Comparison of ENCODE assay signal across 31 mouse cellular contexts in genomic region chr4:99156641-99157307, GRCm38 (mm10). TPM values are rescaled to one million over a fixed set of nuclear protein-coding genes. Genes with fewer than 3 reads are reported as not detected.
DNase-seq lines count a peak whose midpoint lies in the region; ATAC-seq and TF ChIP-seq lines count a peak whose summit lies in the region.
"Had no signal": no experiment of that assay in that cellular context is flagged by ENCODE, and none has a peak within 500 bp of the region (broad histone marks: within the 10 kb centered on the region; RNA-seq: fewer than 3 reads in every experiment).

No protein-coding gene starts in this region.

- ATAC-seq in liver, embryonic 14.5 days (ENCODE audit: insufficient read depth), result no peak
- no peak for ATAC-seq in liver, embryonic 11.5 days (replicated peaks; ENCODE audit: low FRiP score)
- 0 out of 2 replicates have a peak, but pooled peaks have one; percentile 17 for ATAC-seq in common myeloid progenitor, adult 5-6 weeks (replicated peaks; ENCODE audit: low read depth, poor library complexity, severe bottlenecking)
- ATAC-seq in stomach, postnatal 0 days (ENCODE audit: low FRiP score, low TSS enrichment), result no peak
- ATAC-seq: forebrain, embryonic 15.5 days had no signal

- no peaks in the 10 kb centered on the region for H3K27me3 ChIP-seq in liver, embryonic 14.5 days (ENCODE audit: control insufficient read depth, insufficient read depth, low read length)
- peaks cover 3% of the 10 kb centered on the region; the same call in 1 of the 2 replicates for H3K27me3 ChIP-seq in liver, embryonic 11.5 days (replicated peaks; ENCODE audit: control insufficient read depth, insufficient read depth, low read length)
- H3K27me3 ChIP-seq in stomach, postnatal 0 days (ENCODE audit: control insufficient read depth, insufficient read depth, low read length), result no peaks in the 10 kb centered on the region
- H3K27me3 ChIP-seq: CH12.LX; embryonic facial prominence, embryonic 13.5 days; forebrain, embryonic 15.5 days; heart, embryonic 12.5 days; heart, embryonic 15.5 days had no signal

- H3K4me3 ChIP-seq in liver, embryonic 14.5 days (ENCODE audit: insufficient read depth in 1 of 2, low read depth in 2 of 2, low read length in 2 of 2), result no peak overlapping the region
- no peak overlapping the region for H3K4me3 ChIP-seq in liver, embryonic 11.5 days (ENCODE audit: low read depth, low read length)
- H3K4me3 ChIP-seq in stomach, postnatal 0 days (ENCODE audit: low read depth, low read length), result no peak overlapping the region
- H3K4me3 ChIP-seq: embryonic facial prominence, embryonic 10.5 days; embryonic facial prominence, embryonic 13.5 days; erythroblast, embryonic 14.5 days; forebrain, embryonic 12.5 days; forebrain, embryonic 15.5 days; heart, embryonic 12.5 days; heart, embryonic 15.5 days; hindbrain, embryonic 12.5 days; hindbrain, embryonic 15.5 days had no signal

- H3K4me1 ChIP-seq in liver, embryonic 14.5 days (replicated peaks; ENCODE audit: control insufficient read depth in 2 of 2, insufficient read depth in 2 of 2, low read length in 1 of 2), result peaks cover 0 to 3% of the 10 kb centered on the region in 2 experiments; a peak in 1 of 4 replicates
- peaks cover 2% of the 10 kb centered on the region; the same call in 1 of the 2 replicates for H3K4me1 ChIP-seq in liver, embryonic 11.5 days (replicated peaks; ENCODE audit: control insufficient read depth, insufficient read depth, low read length)
- H3K4me1 ChIP-seq in stomach, postnatal 0 days (replicated peaks; ENCODE audit: control insufficient read depth, insufficient read depth), result no peaks in the 10 kb centered on the region
- H3K4me1 ChIP-seq: heart, embryonic 15.5 days had no signal

- H3K36me3 ChIP-seq in liver, embryonic 14.5 days (replicated peaks; ENCODE audit: control insufficient read depth, insufficient read depth, low read depth), result no peaks in the 10 kb centered on the region
- H3K36me3 ChIP-seq in liver, embryonic 11.5 days (ENCODE audit: control insufficient read depth, insufficient read depth, low read length), result no peaks in the 10 kb centered on the region
- no peaks in the 10 kb centered on the region for H3K36me3 ChIP-seq in stomach, postnatal 0 days (ENCODE audit: control insufficient read depth, insufficient read depth, low read length)
- H3K36me3 ChIP-seq: embryonic facial prominence, embryonic 10.5 days; embryonic facial prominence, embryonic 13.5 days; forebrain, embryonic 12.5 days; forebrain, embryonic 15.5 days; G1E; heart, embryonic 12.5 days; heart, embryonic 15.5 days; hindbrain, embryonic 12.5 days; hindbrain, embryonic 15.5 days had no signal

- no peak overlapping the region for H3K4me2 ChIP-seq in liver, embryonic 14.5 days (ENCODE audit: low read depth)
- no peak overlapping the region for H3K4me2 ChIP-seq in liver, embryonic 11.5 days
- no peak overlapping the region for H3K4me2 ChIP-seq in stomach, postnatal 0 days (replicated peaks; ENCODE audit: low read depth)
- H3K4me2 ChIP-seq: embryonic facial prominence, embryonic 13.5 days; forebrain, embryonic 12.5 days; forebrain, embryonic 15.5 days; heart, embryonic 12.5 days; heart, embryonic 15.5 days; hindbrain, embryonic 12.5 days; hindbrain, embryonic 15.5 days had no signal

- H3K9me3 ChIP-seq in liver, embryonic 14.5 days (ENCODE audit: control insufficient read depth, low read length), result no peaks in the 10 kb centered on the region
- H3K9me3 ChIP-seq in liver, embryonic 11.5 days (ENCODE audit: control insufficient read depth, low read length), result no peaks in the 10 kb centered on the region
- no peaks in the 10 kb centered on the region for H3K9me3 ChIP-seq in stomach, postnatal 0 days (ENCODE audit: control insufficient read depth, low read length)
- H3K9me3 ChIP-seq: embryonic facial prominence, embryonic 10.5 days; embryonic facial prominence, embryonic 13.5 days; forebrain, embryonic 12.5 days; forebrain, embryonic 15.5 days; heart, embryonic 12.5 days; heart, embryonic 15.5 days; hindbrain, embryonic 12.5 days; hindbrain, embryonic 15.5 days had no signal

- no peak for TF ChIP-seq CTCF in liver, embryonic 14.5 days (IDR thresholded peaks at IDR 0.05; ENCODE audit: low read depth)
- TF ChIP-seq CTCF in stomach, postnatal 0 days (IDR thresholded peaks at IDR 0.05; ENCODE audit: low read depth), result peak; percentile 14

- no peak for DNase-seq in liver, embryonic 14.5 days (ENCODE audit: low read depth in 3 of 3, low spot score in 3 of 3)
- DNase-seq in liver, embryonic 11.5 days (ENCODE audit: low spot score), result no peak
- DNase-seq in 416B (ENCODE audit: low read depth), result peak; percentile 37
- DNase-seq in stomach, postnatal 0 days (ENCODE audit: low spot score), result no peak
- no peak for DNase-seq in layer of hippocampus, postnatal 36 days
- no peak for DNase-seq in spleen, adult 12 weeks (ENCODE audit: low spot score)
- DNase-seq in left cerebral cortex, adult 9 months (ENCODE audit: low spot score in 2 of 2), result no peak
- DNase-seq: adrenal gland, adult 2 months; adrenal gland, postnatal 14 days; B cell, adult 2 months; cerebellum, adult 11 months; cerebellum, adult 2 months; cerebellum, adult 9-11 months; cerebellum, postnatal 25 days; embryo, embryonic 11 days; gastrocnemius, postnatal 10 days; gastrocnemius, postnatal 36 days; heart, postnatal 10 days; heart, postnatal 36 days had no signal

- H3K27ac ChIP-seq in liver, embryonic 14.5 days, result no peak overlapping the region
- H3K27ac ChIP-seq in liver, embryonic 11.5 days (ENCODE audit: low read depth, low read length), result no peak overlapping the region
- no peak overlapping the region for H3K27ac ChIP-seq in stomach, postnatal 0 days (replicated peaks)
- H3K27ac ChIP-seq: embryonic facial prominence, embryonic 10.5 days; embryonic facial prominence, embryonic 13.5 days; forebrain, embryonic 12.5 days; forebrain, embryonic 15.5 days; heart, embryonic 15.5 days; hindbrain, embryonic 12.5 days; hindbrain, embryonic 15.5 days had no signal

- WGBS in liver, embryonic 14.5 days (ENCODE audit: insufficient replicate concordance), result 33% methylated on average over 11 of the region's 11 CpGs
- WGBS in liver, embryonic 11.5 days, result 50% methylated on average over 11 of the region's 11 CpGs
- WGBS in stomach, postnatal 0 days, result 41% methylated on average over 11 of the region's 11 CpGs

- 0 out of 2 replicates have a peak, but pooled peaks have one; percentile 12 for TF ChIP-seq EP300 in liver, embryonic 14.5 days (IDR thresholded peaks at IDR 0.05; ENCODE audit: low read depth)
- no peak for TF ChIP-seq EP300 in stomach, postnatal 0 days (optimal IDR thresholded peaks at IDR 0.05)

- H3K9ac ChIP-seq in liver, embryonic 14.5 days (replicated peaks), result no peak overlapping the region
- H3K9ac ChIP-seq in liver, embryonic 11.5 days (ENCODE audit: low read depth, low read length), result no peak overlapping the region
- H3K9ac ChIP-seq in stomach, postnatal 0 days (ENCODE audit: low read length), result no peak overlapping the region
- H3K9ac ChIP-seq: embryonic facial prominence, embryonic 13.5 days; forebrain, embryonic 12.5 days; forebrain, embryonic 15.5 days; heart, embryonic 12.5 days; heart, embryonic 15.5 days; hindbrain, embryonic 12.5 days; hindbrain, embryonic 15.5 days had no signal

RNA-seq across cellular contexts. Expression of gene Dock7, which starts 36.1 kb away (rescaled TPM):
- 8.3 and 15.2 TPM in 2 replicates for polyA plus RNA-seq in liver, embryonic 14.5 days (2012; rRNA removed)
- 9.0 and 10.6 TPM in 2 replicates for polyA plus RNA-seq in liver, embryonic 14.5 days (2014; fragmentation: Nextera tagmentation; extraction: Ambion mirVana)
- polyA plus RNA-seq in liver, embryonic 11.5 days (2014; fragmentation: Nextera tagmentation; extraction: Ambion mirVana), result 39.0 and 39.9 TPM in 2 replicates
- 28.5 and 37.9 TPM in 2 replicates for total RNA-seq in common myeloid progenitor, adult 5-6 weeks (2017)
- polyA plus RNA-seq in stomach, postnatal 0 days (2015; fragmentation: Nextera tagmentation; extraction: Ambion mirVana), result 19.1 and 20.5 TPM in 2 replicates
- total RNA-seq in layer of hippocampus, postnatal 36 days (2021), result 10 to 100 TPM; 33.4 to 35.9 TPM
- polyA plus RNA-seq: G1E had no signal

RNA-seq across cellular contexts. Expression of gene Atg4c, which starts 37.0 kb away (rescaled TPM):
- 1.6 and 2.3 TPM in 2 replicates for polyA plus RNA-seq in liver, embryonic 14.5 days (2012; rRNA removed)
- polyA plus RNA-seq in liver, embryonic 14.5 days (2014; fragmentation: Nextera tagmentation; extraction: Ambion mirVana), result 3.7 and 3.9 TPM in 2 replicates
- 8.7 and 11.7 TPM in 2 replicates for polyA plus RNA-seq in liver, embryonic 11.5 days (2014; fragmentation: Nextera tagmentation; extraction: Ambion mirVana)
- total RNA-seq in common myeloid progenitor, adult 5-6 weeks (2017), result 7.5 and 10.8 TPM in 2 replicates
- 7.3 and 7.5 TPM in 2 replicates for polyA plus RNA-seq in stomach, postnatal 0 days (2015; fragmentation: Nextera tagmentation; extraction: Ambion mirVana)
- 10 to 100 TPM; 40.6 to 41.7 TPM for total RNA-seq in layer of hippocampus, postnatal 36 days (2021)
- total RNA-seq: CH12.LX, G1E had no signal
- polyA plus RNA-seq: G1E had no signal
